Mouse (Mus musculus) heart, postnatal 10 days (tissue): ENCODE results near the gene Gabra2. TPM values are rescaled to one million over a fixed set of nuclear protein-coding genes. Genes with fewer than 3 reads are reported as not detected.

ENCODE experiments used
- DNase-seq, 2 experiments: peaks; one replicate each; pipeline ENCODE4 v3.0.0; 2021
- intact Hi-C: fragments of 180-260 bp; cut with DNase I; formaldehyde crosslinking; loops from one replicate; pipeline ENCODE4 v1.15.1; 2025
- total RNA-seq, 2 experiments: library from RNA; stranded (reverse); gene quantifications; 2 replicates each; pipeline ENCODE4 v1.2.3; 2021

Gene Gabra2
- total RNA-seq = not detected

GRCm38 (mm10) chr5:71095725-71096607 is at the start of gene Gabra2:
Gene Gabra2, minus strand, starts transcription at chr5:71095849.
- peak in 1 of 2 experiments; percentile 1 for DNase-seq
- intact Hi-C loops = no loop called here

DNA sequence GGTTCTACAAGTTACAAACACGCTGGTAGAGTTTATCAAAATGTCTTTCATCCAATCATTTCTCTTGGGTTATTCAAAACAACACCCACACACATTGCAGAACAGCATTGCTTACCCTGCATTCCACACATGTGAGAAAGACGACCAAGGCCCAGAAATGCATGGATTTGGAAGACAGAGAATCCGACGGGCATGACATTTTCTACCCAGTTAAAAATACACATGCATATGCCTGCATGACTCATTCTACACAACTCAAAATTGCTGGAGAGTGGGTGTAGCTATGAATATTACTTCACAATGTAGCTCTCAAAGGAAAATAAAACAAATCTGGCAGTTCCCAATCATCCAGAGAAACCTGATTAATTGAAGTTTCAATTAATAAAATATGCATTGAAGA is 41.0 kb upstream of the Gabra2 start:
- intact Hi-C loops = no loop called here
- DNase-seq = no peak

GRCm38 (mm10) chr5:71135840-71136239 is 40.2 kb upstream of the Gabra2 start:
- intact Hi-C loops = no loop called here

DNA sequence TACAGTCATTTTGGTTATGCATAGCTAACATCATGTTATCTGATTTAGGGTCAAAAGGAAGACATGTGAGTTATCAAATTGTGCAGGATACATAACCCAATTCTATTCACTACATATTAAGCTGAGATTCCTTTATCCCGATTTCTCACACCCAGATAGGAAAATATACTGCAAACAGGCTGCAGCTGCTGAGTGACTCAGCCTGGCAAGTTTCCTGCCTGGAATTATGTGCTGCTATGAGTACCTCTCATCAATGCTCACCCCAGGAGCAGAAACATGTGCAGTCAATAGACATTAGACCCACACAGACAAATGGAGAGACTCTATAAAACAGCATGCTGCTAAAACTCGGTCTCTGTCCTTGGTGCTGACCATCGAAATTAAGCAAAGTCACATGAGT is 32.1 kb upstream of the Gabra2 start:
- DNase-seq = no peak
- intact Hi-C loops = no loop called here

More at GRCm38 (mm10) chr5:71135840-71136239, 40.2 kb upstream of the Gabra2 start:
- no peak for DNase-seq

DNA sequence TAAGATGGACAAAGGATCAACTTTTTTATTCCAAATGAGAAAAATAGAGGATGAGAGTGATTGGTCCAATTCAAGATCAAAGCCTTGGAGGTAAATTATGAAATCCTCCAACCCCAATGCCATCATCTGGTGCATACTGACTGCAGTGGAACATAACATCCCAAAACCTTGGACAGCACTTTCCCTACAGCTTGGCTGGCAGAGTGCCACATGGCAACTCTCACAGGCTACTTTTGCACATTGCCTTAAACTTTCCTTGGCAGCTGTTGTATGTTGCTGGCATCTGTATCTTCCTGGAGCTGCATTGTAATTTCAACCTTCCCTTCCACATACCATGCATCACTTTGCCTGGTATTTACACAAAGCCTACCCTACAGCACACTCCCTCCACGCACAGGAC is 19.6 kb upstream of the Gabra2 start:
- peak in 1 of 2 experiments; percentile 5 for DNase-seq

GRCm38 (mm10) chr5:71095180-71095579 is 469 bp downstream of the Gabra2 start:
- intact Hi-C loops = no loop called here
- peak; percentile 0 to 2 for DNase-seq

More for the DNA sequence above, 19.6 kb upstream of the Gabra2 start:
- intact Hi-C loops = no loop called here

DNA sequence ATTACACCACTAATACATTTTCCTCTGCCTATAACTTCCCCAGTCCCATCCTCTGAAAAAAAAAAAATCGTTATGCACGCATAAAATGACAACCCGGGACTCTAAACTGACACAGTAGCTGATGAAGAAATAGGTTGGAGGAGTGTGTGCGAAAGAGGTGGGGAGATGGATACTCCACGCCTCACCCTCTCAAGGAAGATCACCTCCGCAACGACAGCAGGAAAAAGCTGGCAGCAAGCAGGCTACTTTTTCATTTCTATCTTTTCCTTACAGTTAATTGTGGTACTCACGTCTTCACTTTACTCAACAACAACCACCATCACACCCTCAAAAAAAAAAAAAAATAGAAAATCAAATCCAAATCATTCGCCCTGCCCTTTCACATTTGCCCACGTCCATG is 873 bp downstream of the Gabra2 start:
- intact Hi-C loops = no loop called here
- DNase-seq = no peak

DNA sequence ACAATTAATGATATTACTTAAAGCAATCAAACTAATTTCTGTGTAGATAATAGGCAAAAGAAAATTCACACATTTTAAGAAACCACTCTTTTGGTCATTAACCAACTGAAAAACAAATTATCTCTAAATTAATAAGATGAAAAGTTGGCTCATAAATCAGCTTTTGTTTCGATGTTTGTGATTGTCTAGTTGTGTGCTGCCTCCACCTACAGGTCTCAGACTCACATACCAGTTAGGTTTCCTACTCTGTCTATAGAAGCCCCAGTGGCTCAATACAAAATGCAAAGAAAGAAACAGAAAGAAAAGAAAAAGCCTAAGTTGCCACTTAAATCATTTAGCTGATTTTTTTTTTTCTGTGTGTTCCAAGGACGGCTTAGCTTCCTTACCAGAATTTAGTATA is 1.8 kb downstream of the Gabra2 start:
- DNase-seq = no peak
- intact Hi-C loops = no loop called here

- intact Hi-C loops = no loop called here
- no peak for DNase-seq
Observed at GRCm38 (mm10) chr5:71092475-71092874, 3.2 kb downstream of the Gabra2 start.

GRCm38 (mm10) chr5:71091926-71092325 is 3.7 kb downstream of the Gabra2 start:
- DNase-seq = no peak
- intact Hi-C loops = no loop called here

DNA sequence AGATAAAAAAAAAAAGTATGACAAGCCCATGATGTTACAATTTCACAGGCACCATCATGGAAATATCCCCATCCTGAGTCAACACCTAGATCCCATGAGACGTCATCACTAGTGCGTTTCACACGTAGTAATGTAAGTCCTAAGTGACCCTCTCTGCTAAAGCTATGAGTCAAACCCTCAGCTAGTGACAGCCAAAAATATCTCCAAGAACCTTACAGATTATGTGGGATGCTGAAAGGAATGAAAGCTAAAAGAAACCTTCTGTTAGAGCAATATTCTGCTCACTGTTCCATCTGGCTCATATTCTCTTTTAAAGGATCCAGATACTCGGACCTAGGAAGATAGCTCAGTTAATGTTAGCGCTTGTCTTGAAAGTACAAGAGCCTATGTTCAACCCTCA is 16.8 kb downstream of the Gabra2 start:
- intact Hi-C loops = no loop called here
- DNase-seq = no peak

GRCm38 (mm10) chr5:71061696-71062095 is 34.0 kb downstream of the Gabra2 start:
- intact Hi-C loops = no loop called here
- no peak for DNase-seq

DNA sequence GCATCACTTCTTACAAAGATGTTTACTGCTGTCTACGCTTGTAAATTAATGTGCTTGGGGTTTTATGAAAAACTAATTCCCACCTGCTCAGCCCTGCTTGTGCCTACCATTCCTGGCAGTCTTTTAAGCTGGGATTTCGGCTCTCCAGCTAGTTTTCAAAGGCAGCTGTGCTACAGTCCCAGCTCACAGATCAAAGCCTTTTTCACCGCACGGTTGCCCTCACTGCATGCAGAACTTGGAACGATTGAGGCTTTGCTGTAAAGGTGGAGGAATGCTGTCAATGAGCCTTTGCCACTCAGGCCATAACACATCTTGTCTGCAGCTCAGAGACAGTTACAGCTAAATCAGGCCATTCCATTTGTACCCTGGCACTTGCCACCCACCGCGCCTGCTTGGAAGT is 37.6 kb downstream of the Gabra2 start:
- DNase-seq = no peak

DNA sequence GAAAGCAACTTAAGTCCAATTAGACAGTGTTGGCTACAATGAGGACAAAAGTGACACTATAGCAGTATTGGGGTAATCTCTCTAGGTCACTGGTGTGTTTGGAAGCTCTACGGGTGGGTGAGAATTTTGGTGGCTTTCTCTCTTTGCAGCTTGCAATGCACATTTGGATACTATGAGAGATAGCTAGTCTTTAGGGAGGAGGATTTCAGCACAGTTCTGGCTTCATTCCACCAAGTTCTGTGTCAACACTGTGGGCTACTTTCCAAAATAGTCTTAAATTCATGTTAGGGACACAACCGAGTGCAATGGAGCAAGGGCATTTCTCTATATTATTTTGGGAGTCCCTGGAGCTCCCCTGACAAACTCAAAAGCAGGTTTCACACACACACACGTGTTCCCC is 58.3 kb downstream of the Gabra2 start:
- intact Hi-C loops = no loop called here
- no peak for DNase-seq

More for the DNA sequence above, 37.6 kb downstream of the Gabra2 start:
- intact Hi-C loops = no loop called here

- no peak for DNase-seq
Observed at GRCm38 (mm10) chr5:71025956-71026355, 69.7 kb downstream of the Gabra2 start.

DNA sequence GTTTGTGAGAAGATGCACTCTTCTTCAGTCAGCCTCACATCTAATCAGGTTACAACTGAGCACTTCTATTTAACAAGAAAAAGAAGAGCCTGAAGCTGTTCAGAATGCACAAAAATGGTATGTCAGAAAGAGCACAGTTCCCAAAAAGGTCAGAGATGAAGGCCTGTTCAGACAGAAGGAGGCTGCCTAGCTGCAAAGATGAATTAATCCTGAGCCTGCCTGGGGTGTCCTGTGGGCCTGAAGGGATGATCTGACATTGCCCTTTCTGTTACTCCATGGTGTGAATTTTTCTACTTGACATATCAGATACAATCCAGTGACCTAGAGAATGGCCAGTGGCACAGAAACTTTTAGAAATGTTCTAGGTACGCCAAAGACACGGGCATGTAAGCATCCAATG is 83.9 kb downstream of the Gabra2 start:
- intact Hi-C loops = no loop called here
- no peak for DNase-seq

More at GRCm38 (mm10) chr5:71025956-71026355, 69.7 kb downstream of the Gabra2 start:
- intact Hi-C loops = no loop called here

- intact Hi-C loops = no loop called here
- no peak for DNase-seq
Observed at GRCm38 (mm10) chr5:71011271-71011670, 84.4 kb downstream of the Gabra2 start.

GRCm38 (mm10) chr5:71010797-71011196 is 84.9 kb downstream of the Gabra2 start:
- intact Hi-C loops = no loop called here
- no peak for DNase-seq

- intact Hi-C loops = no loop called here
- no peak for DNase-seq
Observed at GRCm38 (mm10) chr5:70995617-70996325, 99.9 kb downstream of the Gabra2 start.

GRCm38 (mm10) chr5:70993281-70993680 is 102.4 kb downstream of the Gabra2 start:
- intact Hi-C loops = no loop called here
- no peak for DNase-seq

- no peak for DNase-seq
- intact Hi-C loops = no loop called here
Observed at GRCm38 (mm10) chr5:70990891-70991290, 104.8 kb downstream of the Gabra2 start.
